Mouse (Mus musculus) urinary bladder, postnatal 25 days (tissue): ENCODE results near the gene Plscr5.

Source experiments
- DNase-seq: peaks from one replicate; pipeline ENCODE4 v3.0.0; 2022; ENCODE audit warnings: low spot score

Plscr5 gene

GRCm38 (mm10) chr9:92226795-92227194 lies 34.1 kb downstream of the Plscr5 start:
- DNase-seq: no peak

GRCm38 (mm10) chr9:92228867-92229832 lies 36.4 kb downstream of the Plscr5 start:
- no peak for DNase-seq

- no peak for DNase-seq
Observed at GRCm38 (mm10) chr9:92229833-92230205, 37.1 kb downstream of the Plscr5 start.

DNA sequence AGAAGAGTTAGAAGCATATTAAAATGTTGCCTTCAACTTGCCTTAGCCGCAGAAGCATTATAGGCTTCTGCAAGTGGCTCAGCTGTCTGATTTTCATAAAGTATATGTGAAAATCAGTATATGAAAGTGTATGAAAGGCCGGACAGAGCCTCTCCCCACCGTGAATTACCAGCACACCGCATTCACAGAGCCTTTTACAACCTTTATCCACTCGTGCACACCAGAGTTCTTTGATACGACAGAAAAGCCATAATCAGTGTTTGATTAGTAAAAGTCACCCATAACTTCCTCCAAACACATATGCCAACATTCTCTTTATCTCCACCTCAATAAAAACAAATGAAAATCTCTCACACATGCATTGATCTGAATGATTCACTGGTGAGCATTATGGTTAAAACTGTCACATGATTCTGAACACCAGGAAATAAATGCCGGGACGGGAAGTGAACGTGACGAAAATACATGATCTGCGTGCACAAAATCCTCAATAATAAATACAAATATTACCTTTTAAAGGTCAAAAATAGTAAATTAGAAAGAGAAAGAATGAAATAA lies 42.2 kb downstream of the Plscr5 start:
- DNase-seq: no peak

GRCm38 (mm10) chr9:92248773-92249446 lies 56.2 kb downstream of the Plscr5 start:
- no peak for DNase-seq

GRCm38 (mm10) chr9:92249447-92249852 lies 56.7 kb downstream of the Plscr5 start, which contains the start of gene Plscr1:
TSS of gene Plscr1 (plus strand) at chr9:92249750.
- DNase-seq: no peak

DNA sequence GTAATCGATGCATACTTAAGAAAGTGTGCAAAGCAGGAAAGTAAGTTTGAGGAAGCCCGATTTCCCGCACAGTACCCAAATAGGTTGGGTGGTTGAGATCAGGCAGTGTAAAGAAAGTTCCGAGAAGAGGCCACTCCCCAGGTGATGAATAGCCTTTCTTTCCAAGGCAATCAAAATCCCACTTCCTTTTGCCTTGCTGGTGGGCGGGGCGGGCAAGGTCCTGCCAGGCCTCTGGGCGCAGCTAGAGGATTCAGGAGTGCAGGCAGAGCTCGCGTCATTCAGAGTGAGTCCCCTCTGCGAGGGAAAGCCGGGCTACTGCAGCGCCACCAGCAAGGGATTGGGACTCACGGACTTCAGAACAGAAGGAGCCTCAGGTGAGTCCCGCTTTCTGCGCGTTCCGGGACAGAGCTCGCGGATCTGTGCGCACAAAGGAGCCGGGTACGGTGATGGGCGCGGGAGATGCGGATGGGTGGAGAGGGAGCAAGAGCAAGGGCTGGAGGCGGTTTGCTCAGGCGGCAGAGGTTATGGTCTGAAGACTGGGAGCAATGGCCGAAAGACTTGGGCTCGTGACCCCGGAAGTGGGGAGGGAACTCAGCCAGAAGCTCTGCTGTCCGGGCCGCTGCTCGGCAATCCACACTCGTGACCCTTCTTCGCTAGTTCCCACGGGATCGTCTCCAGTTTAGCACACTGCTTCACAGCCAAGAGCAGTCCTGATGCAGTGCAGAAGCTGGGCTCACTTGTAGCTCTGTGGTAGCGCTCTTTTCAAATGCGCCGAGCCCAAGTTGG lies 57.4 kb downstream of the Plscr5 start:
- peak; percentile 57 for DNase-seq

DNA sequence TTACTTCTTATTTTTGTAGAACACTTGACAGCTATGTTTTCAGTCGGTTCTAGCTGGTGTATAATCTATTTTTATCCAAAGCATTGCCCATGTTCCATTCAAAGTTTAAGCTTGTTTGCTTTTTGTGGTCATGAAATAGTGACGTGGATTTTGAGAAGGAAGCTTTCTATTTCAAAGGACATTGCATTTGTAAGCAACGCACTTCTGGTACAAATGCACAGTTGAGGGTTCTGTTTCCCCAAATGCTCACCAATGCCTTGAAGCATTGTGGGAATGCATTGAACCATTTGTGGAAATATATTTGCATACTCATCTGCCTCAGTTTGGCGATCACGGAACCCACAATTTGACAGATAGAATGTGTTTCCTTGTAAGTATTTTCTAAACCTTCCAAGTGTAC lies 60.0 kb downstream of the Plscr5 start:
- DNase-seq: no peak

GRCm38 (mm10) chr9:92253585-92254321 lies 61.0 kb downstream of the Plscr5 start:
- DNase-seq: no peak
